Mouse (Mus musculus): ENCODE results near the gene Acox3.

Gene Acox3

DNA sequence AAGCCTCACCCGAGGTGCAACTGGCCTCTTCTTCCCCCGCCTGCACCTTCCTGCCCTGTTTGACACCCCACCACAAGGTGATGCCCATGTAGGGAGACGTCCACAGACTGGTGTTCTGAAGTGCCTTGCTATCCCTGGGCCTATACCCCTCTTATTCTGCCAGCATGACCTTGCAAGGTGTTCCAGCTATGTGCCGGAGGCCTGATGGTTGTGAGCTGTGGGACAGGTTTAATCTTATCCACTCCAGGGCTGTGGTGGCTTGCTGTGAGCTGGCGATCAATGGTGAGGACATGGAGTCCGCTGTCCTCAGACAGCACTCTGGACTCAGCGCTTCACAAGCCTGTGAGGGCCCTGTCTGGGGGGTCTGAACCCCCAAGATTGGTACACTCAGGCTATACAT, 27.5 kb downstream of the Acox3 start:
- DNase-seq (ENCODE audit: low read depth, low spot score): no peak

- DNase-seq (ENCODE audit: low read depth, low spot score): no peak
These were observed 28.3 kb downstream of the Acox3 start for GRCm38 (mm10) chr5:35611170-35611569.

GRCm38 (mm10) chr5:35611900-35612299, 29.1 kb downstream of the Acox3 start:
- no peak for DNase-seq (ENCODE audit: low read depth, low spot score)

- DNase-seq (ENCODE audit: low read depth, low spot score): no peak
These were observed 29.9 kb downstream of the Acox3 start for GRCm38 (mm10) chr5:35612722-35613121.

- no peak for DNase-seq (ENCODE audit: low read depth, low spot score)
These were observed 34.1 kb downstream of the Acox3 start for GRCm38 (mm10) chr5:35616943-35617342.

DNA sequence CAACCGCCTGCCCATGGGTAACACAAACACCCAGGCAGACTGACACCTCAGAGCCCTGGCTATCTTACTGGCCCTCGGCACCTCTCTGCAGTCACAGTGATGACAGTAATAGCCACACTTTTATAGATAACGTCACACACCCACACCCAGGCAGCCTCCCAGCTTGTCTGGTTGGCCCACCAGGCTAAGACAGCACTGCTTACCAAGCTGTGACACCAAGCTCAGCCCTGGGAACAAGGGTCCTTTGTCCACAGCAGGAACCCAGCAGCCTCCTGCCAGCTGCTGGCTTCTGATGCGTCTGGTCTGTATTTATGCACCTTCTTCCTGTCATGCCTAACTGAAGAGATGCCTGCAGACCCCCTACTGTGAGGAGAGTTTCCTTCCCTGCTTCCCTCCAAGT, 38.3 kb downstream of the Acox3 start:
- no peak for DNase-seq (ENCODE audit: low read depth, low spot score)

- DNase-seq (ENCODE audit: low read depth, low spot score): no peak
These were observed 41.0 kb downstream of the Acox3 start for GRCm38 (mm10) chr5:35623831-35624230.

DNA sequence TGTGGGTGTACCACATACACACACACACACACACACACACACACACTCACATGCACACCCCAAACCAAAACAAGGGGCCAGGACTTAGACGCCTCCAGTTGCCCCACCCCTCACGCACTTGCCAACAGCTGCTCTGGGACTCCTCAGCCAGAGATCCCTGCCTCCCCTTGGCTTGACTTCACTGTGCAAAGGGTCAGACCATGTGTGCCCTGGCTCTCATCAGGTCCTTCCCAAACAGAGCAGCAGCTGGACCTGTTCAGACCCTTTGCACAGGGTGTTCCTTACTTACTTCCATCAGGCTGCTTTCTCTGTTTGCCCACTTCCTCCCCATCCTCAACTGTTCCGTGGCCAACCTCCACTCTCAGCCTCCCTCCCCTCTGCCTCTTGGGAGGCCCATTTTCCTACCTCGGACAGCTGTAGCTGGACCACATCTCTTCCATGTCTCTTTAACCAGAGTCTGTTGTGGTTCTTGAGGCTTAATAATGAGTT, 42.0 kb downstream of the Acox3 start:
- DNase-seq (ENCODE audit: low read depth, low spot score): no peak

GRCm38 (mm10) chr5:35626408-35626807, 43.6 kb downstream of the Acox3 start:
- DNase-seq (ENCODE audit: low read depth, low spot score): no peak

GRCm38 (mm10) chr5:35627307-35627840, 44.5 kb downstream of the Acox3 start:
- DNase-seq (ENCODE audit: low read depth, low spot score): no peak

DNA sequence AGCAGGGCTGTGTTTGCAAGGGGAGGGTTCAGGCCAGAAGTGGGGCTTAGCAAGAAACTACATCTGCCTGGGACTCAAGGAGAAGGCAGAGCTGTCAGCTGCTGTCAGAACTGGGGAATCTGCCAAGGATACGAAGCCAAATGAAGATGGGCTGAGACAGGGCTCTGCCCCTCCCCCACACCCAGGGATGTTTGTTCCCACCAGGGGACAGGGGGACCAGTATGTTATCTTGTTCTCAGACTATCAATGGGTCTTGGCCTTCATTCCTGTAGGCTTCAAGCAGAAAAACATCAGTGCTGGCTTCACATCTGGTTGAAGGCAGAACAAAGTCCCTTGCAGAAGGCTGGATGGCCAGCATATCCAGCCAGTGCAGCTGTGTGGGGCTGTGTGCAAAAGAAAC, 45.8 kb downstream of the Acox3 start:
- no peak for DNase-seq (ENCODE audit: low read depth, low spot score)

- DNase-seq (ENCODE audit: low read depth, low spot score): no peak
These were observed 46.5 kb downstream of the Acox3 start for GRCm38 (mm10) chr5:35629333-35629732.

GRCm38 (mm10) chr5:35630706-35631105, 47.9 kb downstream of the Acox3 start:
- no peak for DNase-seq (ENCODE audit: low read depth, low spot score)

GRCm38 (mm10) chr5:35631224-35631623, 48.4 kb downstream of the Acox3 start:
- no peak for DNase-seq (ENCODE audit: low read depth, low spot score)

GRCm38 (mm10) chr5:35631755-35632154, 48.9 kb downstream of the Acox3 start:
- no peak for DNase-seq (ENCODE audit: low read depth, low spot score)

- DNase-seq (ENCODE audit: low read depth, low spot score): no peak
These were observed 50.0 kb downstream of the Acox3 start for GRCm38 (mm10) chr5:35632841-35633240.

GRCm38 (mm10) chr5:35636016-35636415, 53.2 kb downstream of the Acox3 start:
- no peak for DNase-seq (ENCODE audit: low read depth, low spot score)

GRCm38 (mm10) chr5:35641961-35642584, 59.2 kb downstream of the Acox3 start:
- no peak for DNase-seq (ENCODE audit: low read depth, low spot score)

GRCm38 (mm10) chr5:35643401-35644048, 60.7 kb downstream of the Acox3 start:
- no peak for DNase-seq (ENCODE audit: low read depth, low spot score)

- no peak for DNase-seq (ENCODE audit: low read depth, low spot score)
These were observed 61.2 kb downstream of the Acox3 start for GRCm38 (mm10) chr5:35644082-35644481.

- no peak for DNase-seq (ENCODE audit: low read depth, low spot score)
These were observed 63.2 kb downstream of the Acox3 start for GRCm38 (mm10) chr5:35645938-35646493.

DNA sequence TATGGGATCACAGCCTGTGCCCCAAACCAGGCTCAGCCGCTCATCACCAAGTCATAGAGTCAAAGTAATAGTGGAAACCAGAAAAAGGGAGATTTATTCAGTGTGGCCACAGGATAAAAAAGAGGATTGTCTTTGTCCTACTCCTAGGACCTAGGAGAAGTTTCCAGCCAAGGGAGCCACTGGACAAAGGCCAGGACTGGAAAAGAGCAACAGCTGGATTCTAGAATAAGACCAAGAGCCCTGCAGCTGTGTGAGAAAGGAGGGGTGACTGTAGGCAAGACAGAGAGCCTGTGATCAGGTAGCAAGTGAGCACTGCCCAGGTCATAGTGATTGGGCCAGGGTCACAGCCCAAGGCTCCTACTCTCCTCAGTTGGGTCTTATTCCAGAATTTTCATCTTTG, 64.1 kb downstream of the Acox3 start:
- DNase-seq (ENCODE audit: low read depth, low spot score): no peak

DNA sequence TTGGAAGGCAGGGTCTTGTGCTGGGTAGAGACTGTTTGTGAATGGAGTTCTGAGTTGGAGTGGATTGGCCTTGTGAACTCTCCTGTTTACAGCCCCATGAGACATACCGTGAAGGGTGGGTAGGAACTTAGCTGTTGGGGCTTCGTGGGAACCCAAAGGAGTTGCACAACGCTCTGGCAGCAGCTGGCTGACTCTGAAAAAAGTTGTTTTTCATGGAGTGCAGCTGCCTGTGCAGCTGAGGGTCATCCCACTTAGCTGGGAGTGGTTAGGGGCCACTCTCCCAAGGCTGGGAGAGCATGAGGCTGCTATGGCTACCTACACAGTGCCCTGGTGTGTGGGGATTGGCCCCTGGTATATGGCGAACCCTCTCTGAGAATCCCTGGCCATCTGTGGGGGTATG, 64.7 kb downstream of the Acox3 start:
- DNase-seq (ENCODE audit: low read depth, low spot score): no peak

Data from CD4-positive, CD25-positive, alpha-beta regulatory T cell, adult 2 months (primary cell).